Mouse (Mus musculus) embryonic facial prominence, embryonic 14.5 days (tissue): ENCODE results near the gene Rell1. TPM values are rescaled to one million over a fixed set of nuclear protein-coding genes. Genes with fewer than 3 reads are reported as not detected.
"Not testable (repeated sequence)": the region's sequence is repeated elsewhere in the genome, so short reads cannot be mapped to it uniquely, and the experiment has no call there.

Experiments used
- ATAC-seq: fragments of 200-750 bp; cut with Nextera tagmentation; 2 replicates; pipeline ENCODE4 v1.8.0; 2017; ENCODE audit warnings: low read depth, moderate number of reproducible peaks, moderate TSS enrichment
- DNase-seq: peaks from one replicate; pipeline ENCODE4 v3.0.0-alpha.2; 2015; ENCODE audit warnings: low spot score
- H3K27ac ChIP-seq: fragments of 300-500 bp; sonication (generic); replicated peaks from 2 replicates; pipeline ENCODE4 v1.5.1; 2014; ENCODE audit warnings: low read depth, mild to moderate bottlenecking, low read length, moderate library complexity
- H3K27me3 ChIP-seq: fragments of 300-500 bp; sonication (generic); replicated peaks from 2 replicates; pipeline ENCODE4 v1.6.1; 2014; ENCODE audit warnings: low read length; ENCODE audit not compliant: control insufficient read depth, insufficient read depth
- H3K36me3 ChIP-seq: fragments of 300-500 bp; sonication (generic); 2 replicates; pipeline ENCODE4 v1.6.1; 2014; ENCODE audit warnings: low read length, mixed read lengths; ENCODE audit not compliant: control insufficient read depth, insufficient read depth
- H3K4me1 ChIP-seq: fragments of 300-500 bp; sonication (generic); 2 replicates; pipeline ENCODE4 v1.6.1; 2014; ENCODE audit warnings: antibody characterized with exemption, low read length; ENCODE audit not compliant: control insufficient read depth, insufficient read depth
- H3K4me2 ChIP-seq: fragments of 300-500 bp; sonication (generic); 2 replicates; pipeline ENCODE4 v1.6.1; 2014; ENCODE audit warnings: low read depth, mild to moderate bottlenecking, low read length, moderate library complexity, mixed read lengths
- H3K4me3 ChIP-seq: fragments of 300-500 bp; sonication (generic); 2 replicates; pipeline ENCODE4 v1.5.1; 2014; ENCODE audit warnings: low read depth, mild to moderate bottlenecking, low read length
- H3K9ac ChIP-seq: fragments of 300-500 bp; sonication (generic); 2 replicates; pipeline ENCODE4 v1.6.1; 2014; ENCODE audit warnings: low read depth, mild to moderate bottlenecking, low read length, moderate library complexity, mixed read lengths
- H3K9me3 ChIP-seq: fragments of 300-500 bp; sonication (generic); 2 replicates; pipeline ENCODE4 v1.6.1; 2016; ENCODE audit warnings: low read length; ENCODE audit not compliant: control insufficient read depth
- WGBS: fragments of 180-500 bp; shearing (Covaris S2); extraction: QIAGEN DNeasy Blood & Tissue Kit; methylation state at CpG from one replicate; pipeline ENCODE4 v1.1.7; 2014; 5-methylcytosine and 5-hydroxymethylcytosine counted together
- polyA plus RNA-seq: library from polyadenylated mRNA; unstranded; fragments of >200 nt; fragmentation: Nextera tagmentation; extraction: Ambion mirVana; gene quantifications from 2 replicates; pipeline ENCODE4 v1.2.1, GENCODE M21; 2014

Rell1 gene
- polyA plus RNA-seq, 1 experiment from 2014 or later, result 14.1 TPM

- H3K36me3 ChIP-seq, result no peaks in the 10 kb centered on the region
- 75% methylated on average over 3 of the region's 3 CpGs for WGBS
- ATAC-seq, result no peak
- no peak overlapping the region for H3K4me3 ChIP-seq
- H3K27me3 ChIP-seq, result no peaks in the 10 kb centered on the region
- H3K4me1 ChIP-seq, result no peaks in the 10 kb centered on the region
- H3K9ac ChIP-seq, result no peak overlapping the region
- H3K9me3 ChIP-seq, result no peaks in the 10 kb centered on the region
- no peak overlapping the region for H3K4me2 ChIP-seq
- no peak overlapping the region for H3K27ac ChIP-seq
- no peak for DNase-seq
Observed at GRCm38 (mm10) chr5:63897820-63898110, 70.9 kb downstream of the Rell1 start.

GRCm38 (mm10) chr5:63897001-63897819 lies 71.5 kb downstream of the Rell1 start:
- not testable (repeated sequence) for H3K9ac ChIP-seq, H3K4me3 ChIP-seq, H3K27ac ChIP-seq, DNase-seq, ATAC-seq, H3K27me3 ChIP-seq, H3K9me3 ChIP-seq, H3K36me3 ChIP-seq, H3K4me2 ChIP-seq, H3K4me1 ChIP-seq
- 86% methylated on average over 5 of the region's 5 CpGs for WGBS

- H3K27me3 ChIP-seq, result no peaks in the 10 kb centered on the region
- H3K36me3 ChIP-seq, result no peaks in the 10 kb centered on the region
- H3K4me1 ChIP-seq, result no peaks in the 10 kb centered on the region
- no peak for DNase-seq
- no peak for ATAC-seq
- H3K4me2 ChIP-seq, result no peak overlapping the region
- 71% methylated on average over 6 of the region's 6 CpGs for WGBS
- no peaks in the 10 kb centered on the region for H3K9me3 ChIP-seq
- H3K4me3 ChIP-seq, result no peak overlapping the region
- no peak overlapping the region for H3K27ac ChIP-seq
- no peak overlapping the region for H3K9ac ChIP-seq
Observed at GRCm38 (mm10) chr5:63891912-63892311, 76.8 kb downstream of the Rell1 start.

GRCm38 (mm10) chr5:63891241-63891640 lies 77.5 kb downstream of the Rell1 start:
- H3K9ac ChIP-seq, result no peak overlapping the region
- no peaks in the 10 kb centered on the region for H3K27me3 ChIP-seq
- ATAC-seq, result no peak
- WGBS, result 71% methylated on average over 4 of the region's 4 CpGs
- no peak overlapping the region for H3K4me2 ChIP-seq
- H3K27ac ChIP-seq, result no peak overlapping the region
- no peaks in the 10 kb centered on the region for H3K9me3 ChIP-seq
- H3K4me3 ChIP-seq, result no peak overlapping the region
- H3K36me3 ChIP-seq, result no peaks in the 10 kb centered on the region
- no peaks in the 10 kb centered on the region for H3K4me1 ChIP-seq
- DNase-seq, result no peak

- no peaks in the 10 kb centered on the region for H3K27me3 ChIP-seq
- no peaks in the 10 kb centered on the region for H3K9me3 ChIP-seq
- H3K4me3 ChIP-seq, result no peak overlapping the region
- ATAC-seq (no peak), DNase-seq (no peak)
- WGBS, result 97% methylated on average over 4 of the region's 4 CpGs
- no peak overlapping the region for H3K27ac ChIP-seq
- H3K4me1 ChIP-seq, result no peaks in the 10 kb centered on the region
- no peaks in the 10 kb centered on the region for H3K36me3 ChIP-seq
- H3K4me2 ChIP-seq, result no peak overlapping the region
- H3K9ac ChIP-seq, result no peak overlapping the region
Observed at GRCm38 (mm10) chr5:63887111-63887510, 81.6 kb downstream of the Rell1 start.

GRCm38 (mm10) chr5:63886709-63887108 lies 82.0 kb downstream of the Rell1 start:
- H3K9me3 ChIP-seq, result no peaks in the 10 kb centered on the region
- no peak for ATAC-seq
- DNase-seq, result peak; percentile 39
- H3K4me3 ChIP-seq, result no peak overlapping the region
- no peak overlapping the region for H3K27ac ChIP-seq
- no peak overlapping the region for H3K4me2 ChIP-seq
- 38% methylated on average over 6 of the region's 6 CpGs for WGBS
- H3K4me1 ChIP-seq, result no peaks in the 10 kb centered on the region
- no peak overlapping the region for H3K9ac ChIP-seq
- H3K27me3 ChIP-seq, result no peaks in the 10 kb centered on the region
- no peaks in the 10 kb centered on the region for H3K36me3 ChIP-seq

GRCm38 (mm10) chr5:63886292-63886691 lies 82.4 kb downstream of the Rell1 start:
- H3K9ac ChIP-seq, result no peak overlapping the region
- ATAC-seq, result no peak
- H3K27ac ChIP-seq, result no peak overlapping the region
- no peak for DNase-seq
- no peaks in the 10 kb centered on the region for H3K4me1 ChIP-seq
- no peaks in the 10 kb centered on the region for H3K36me3 ChIP-seq
- no peak overlapping the region for H3K4me3 ChIP-seq
- H3K4me2 ChIP-seq, result no peak overlapping the region
- H3K9me3 ChIP-seq, result no peaks in the 10 kb centered on the region
- 85% methylated on average over 5 of the region's 5 CpGs for WGBS
- H3K27me3 ChIP-seq, result no peaks in the 10 kb centered on the region

- Histone ChIP-seq H3K4me1 (no peaks in the 10 kb centered on the region), H3K36me3 (no peaks in the 10 kb centered on the region), H3K4me2 (no peak overlapping the region), H3K4me3 (no peak overlapping the region), H3K9me3 (no peaks in the 10 kb centered on the region), H3K9ac (no peak overlapping the region), H3K27me3 (no peaks in the 10 kb centered on the region), H3K27ac (no peak overlapping the region)
- DNase-seq, result peak; percentile 21
- 0 out of 2 replicates have a peak, but pooled peaks have one; percentile 41 for ATAC-seq
- WGBS, result 54% methylated on average over 10 of the region's 10 CpGs
Observed at GRCm38 (mm10) chr5:63879026-63879425, 89.7 kb downstream of the Rell1 start.

- Histone ChIP-seq H3K4me3 (no peak overlapping the region), H3K36me3 (no peaks in the 10 kb centered on the region), H3K4me2 (no peak overlapping the region), H3K9me3 (no peaks in the 10 kb centered on the region), H3K9ac (no peak overlapping the region), H3K27ac (no peak overlapping the region), H3K27me3 (no peaks in the 10 kb centered on the region), H3K4me1 (peaks cover 6% of the 10 kb centered on the region; the same call in 1 of the 2 replicates)
- no peak for DNase-seq
- ATAC-seq, result no peak
- WGBS, result 86% methylated on average over 4 of the region's 4 CpGs
Observed at GRCm38 (mm10) chr5:63876081-63876480, 92.6 kb downstream of the Rell1 start.
